Mouse (Mus musculus): ENCODE measurements at regions not wholly inside any gene's neighbourhood (a gene's known extent, or its start where the extent isn't known, plus 50 kb on each side); places are given as distances from the start of the nearest gene placed in this dataset.
A peak's percentile ranks its signal among the peaks of the same experiment; 100 is the strongest.

- no peak for DNase-seq (ENCODE audit: low read depth, low spot score)
Measured at GRCm38 (mm10) chr2:46491081-46491480, 1373.9 kb upstream of the Zeb2 start.

- DNase-seq (ENCODE audit: low read depth, low spot score) = no peak
Measured at GRCm38 (mm10) chr2:46468936-46469629, 1351.9 kb upstream of the Zeb2 start.

- no peak for DNase-seq (ENCODE audit: low read depth, low spot score)
Measured at GRCm38 (mm10) chr2:46465389-46465788, 1348.2 kb upstream of the Zeb2 start.

- DNase-seq (ENCODE audit: low read depth, low spot score) = no peak
Measured at GRCm38 (mm10) chr2:46464913-46465312, 1347.7 kb upstream of the Zeb2 start.

- no peak for DNase-seq (ENCODE audit: low read depth, low spot score)
Measured at GRCm38 (mm10) chr2:46462670-46463069, 1345.5 kb upstream of the Zeb2 start.

GRCm38 (mm10) chr2:46450698-46451097 is 1333.5 kb upstream of the Zeb2 start:
- DNase-seq (ENCODE audit: low read depth, low spot score) = no peak

- no peak for DNase-seq (ENCODE audit: low read depth, low spot score)
Measured at GRCm38 (mm10) chr2:46445306-46445705, 1328.1 kb upstream of the Zeb2 start.

- peak; percentile 27 for DNase-seq (ENCODE audit: low read depth, low spot score)
Measured at GRCm38 (mm10) chr2:46443686-46444180, 1326.5 kb upstream of the Zeb2 start.

- no peak for DNase-seq (ENCODE audit: low read depth, low spot score)
Measured at GRCm38 (mm10) chr2:46443061-46443685, 1326.0 kb upstream of the Zeb2 start.

- DNase-seq (ENCODE audit: low read depth, low spot score) = no peak
Measured at GRCm38 (mm10) chr2:46442576-46442975, 1325.4 kb upstream of the Zeb2 start.

- no peak for DNase-seq (ENCODE audit: low read depth, low spot score)
Measured at GRCm38 (mm10) chr2:46441927-46442326, 1324.7 kb upstream of the Zeb2 start.

GRCm38 (mm10) chr2:46441348-46441747 is 1324.2 kb upstream of the Zeb2 start:
- no peak for DNase-seq (ENCODE audit: low read depth, low spot score)

- DNase-seq (ENCODE audit: low read depth, low spot score) = no peak
Measured at GRCm38 (mm10) chr2:46440038-46440437, 1322.8 kb upstream of the Zeb2 start.

- no peak for DNase-seq (ENCODE audit: low read depth, low spot score)
Measured at GRCm38 (mm10) chr2:46418281-46418680, 1301.1 kb upstream of the Zeb2 start.

- no peak for DNase-seq (ENCODE audit: low read depth, low spot score)
Measured at GRCm38 (mm10) chr2:46402373-46403114, 1285.3 kb upstream of the Zeb2 start.

- DNase-seq (ENCODE audit: low read depth, low spot score) = no peak
Measured at GRCm38 (mm10) chr2:46394161-46394560, 1277.0 kb upstream of the Zeb2 start.

- DNase-seq (ENCODE audit: low read depth, low spot score) = no peak
Measured at GRCm38 (mm10) chr2:46372847-46373461, 1255.8 kb upstream of the Zeb2 start.

- no peak for DNase-seq (ENCODE audit: low read depth, low spot score)
Measured at GRCm38 (mm10) chr2:46371755-46372154, 1254.6 kb upstream of the Zeb2 start.

- DNase-seq (ENCODE audit: low read depth, low spot score) = no peak
Measured at GRCm38 (mm10) chr2:46370949-46371348, 1253.8 kb upstream of the Zeb2 start.

- DNase-seq (ENCODE audit: low read depth, low spot score) = no peak
Measured at GRCm38 (mm10) chr2:46368882-46369281, 1251.7 kb upstream of the Zeb2 start.

GRCm38 (mm10) chr2:46366135-46366485 is 1248.9 kb upstream of the Zeb2 start:
- DNase-seq (ENCODE audit: low read depth, low spot score) = no peak
